9 mouse cellular contexts compared by ENCODE assay signal in the genomic region with DNA sequence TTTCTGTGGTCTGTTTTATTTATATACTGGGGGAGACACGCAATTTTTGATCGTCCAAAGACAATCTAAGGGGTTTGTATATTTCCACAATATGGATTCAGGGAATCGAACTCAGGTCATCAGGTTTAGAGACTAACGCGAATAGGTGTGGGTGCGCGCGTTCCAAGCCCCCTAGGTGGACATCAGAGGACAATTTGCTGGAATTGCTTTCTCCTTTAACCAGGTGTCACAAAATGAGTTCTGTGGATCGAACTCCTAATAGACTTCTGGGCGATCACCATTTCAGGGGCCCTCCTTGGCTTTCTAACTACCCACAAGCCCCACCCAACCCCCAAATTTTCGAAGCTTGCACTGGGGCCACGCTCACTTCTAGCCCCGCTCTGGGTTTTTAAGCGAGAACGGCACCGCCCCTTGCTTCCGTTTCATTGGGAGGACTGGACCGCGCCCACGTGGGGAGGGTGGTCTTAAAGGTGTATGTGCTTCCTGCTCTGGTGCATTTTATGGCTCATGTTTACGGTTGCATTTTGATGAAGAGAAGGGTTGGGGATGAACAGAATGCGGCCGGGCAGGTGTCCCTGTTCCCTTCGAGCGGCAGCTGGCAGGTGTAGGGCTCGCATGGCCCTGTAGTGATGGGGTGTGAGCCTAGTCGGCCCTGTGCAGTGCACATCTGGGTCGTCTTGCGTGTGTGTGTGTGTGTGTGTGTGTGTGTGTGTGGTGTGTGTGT. TPM values are rescaled to one million over a fixed set of nuclear protein-coding genes. Genes with fewer than 3 reads are reported as not detected.
DNase-seq lines count a peak whose midpoint lies in the region; ATAC-seq and TF ChIP-seq lines count a peak whose summit lies in the region.
"Had no signal": no experiment of that assay in that cellular context is flagged by ENCODE, and none has a peak within 500 bp of the region (broad histone marks: within the 10 kb centered on the region; RNA-seq: fewer than 3 reads in every experiment).

No protein-coding gene starts in this region.

- peaks cover 49% of the 10 kb centered on the region for H3K4me1 ChIP-seq in embryonic facial prominence, embryonic 10.5 days
- H3K4me1 ChIP-seq in heart, adult 2 months (ENCODE audit: control insufficient read depth, insufficient read depth, low read length) = peaks cover 4% of the 10 kb centered on the region
- H3K4me1 ChIP-seq in kidney, adult 2 months (ENCODE audit: control insufficient read depth, insufficient read depth, low read length) = peaks cover 20% of the 10 kb centered on the region; the same call in 1 of the 2 replicates
- peaks cover 7% of the 10 kb centered on the region; the same call in 1 of the 2 replicates for H3K4me1 ChIP-seq in midbrain, postnatal 0 days (ENCODE audit: insufficient read depth, low read length)

- peaks cover 7% of the 10 kb centered on the region for H3K79me2 ChIP-seq in heart, adult 2 months (replicated peaks; ENCODE audit: control insufficient read depth, insufficient read depth, low read length)

- DNase-seq in urinary bladder, adult 18-20 months (ENCODE audit: low spot score in 2 of 2) = peak; percentile 73 to 77
- no peak for DNase-seq in urinary bladder, postnatal 10 days (ENCODE audit: low spot score)
- peak; percentile 87 for DNase-seq in embryonic facial prominence, embryonic 10.5 days (ENCODE audit: low spot score)
- DNase-seq in heart, adult 2 months = peak; percentile 89 to 91
- peak; percentile 94 for DNase-seq in kidney, adult 2 months
- DNase-seq in liver = peak; percentile 93
- peak; percentile 85 for DNase-seq in midbrain, postnatal 0 days (ENCODE audit: low spot score)
- peak; percentile 94 to 96 for DNase-seq in spleen, postnatal 36 days (ENCODE audit: low spot score in 2 of 2)

- peak overlapping the region; percentile 79 for H3K4me2 ChIP-seq in midbrain, postnatal 0 days (ENCODE audit: low read depth, low read length, poor library complexity, severe bottlenecking)

- no peak; the same call in 1 of the 2 replicates for ATAC-seq in midbrain, postnatal 0 days (ENCODE audit: low FRiP score)

- peak overlapping the region; percentile 91 for H3K27ac ChIP-seq in embryonic facial prominence, embryonic 10.5 days (replicated peaks)
- H3K27ac ChIP-seq in heart, adult 2 months = peak overlapping the region; percentile 93
- peak overlapping the region; percentile 96 for H3K27ac ChIP-seq in kidney, adult 2 months (ENCODE audit: insufficient read depth, low read depth, low read length)
- peak overlapping the region; percentile 68 for H3K27ac ChIP-seq in midbrain, postnatal 0 days (ENCODE audit: low read depth, low read length)

- H3K9me3 ChIP-seq in embryonic facial prominence, embryonic 10.5 days = no peaks in the 10 kb centered on the region
- no peaks in the 10 kb centered on the region for H3K9me3 ChIP-seq in midbrain, postnatal 0 days (ENCODE audit: low read length)

- no peaks in the 10 kb centered on the region for H3K27me3 ChIP-seq in embryonic facial prominence, embryonic 10.5 days (replicated peaks; ENCODE audit: low read depth, poor library complexity, severe bottlenecking)
- H3K27me3 ChIP-seq in heart, adult 2 months (ENCODE audit: control insufficient read depth, insufficient read depth, low read length) = no peaks in the 10 kb centered on the region
- H3K27me3 ChIP-seq in kidney, adult 2 months (replicated peaks; ENCODE audit: control insufficient read depth, insufficient read depth, low read length) = no peaks in the 10 kb centered on the region
- H3K27me3 ChIP-seq in midbrain, postnatal 0 days (ENCODE audit: insufficient read depth, low read length) = no peaks in the 10 kb centered on the region
- H3K27me3 ChIP-seq: Patski had no signal

- no peak for TF ChIP-seq CTCF in heart, adult 2 months (IDR thresholded peaks at IDR 0.05)
- TF ChIP-seq CTCF in kidney, adult 2 months (conservative IDR thresholded peaks at IDR 0.05; ENCODE audit: insufficient read depth, insufficient read length, low read depth, low read length) = no peak
- TF ChIP-seq CTCF in midbrain, postnatal 0 days (IDR thresholded peaks at IDR 0.05) = no peak

- peak overlapping the region; percentile 79 for H3K9ac ChIP-seq in heart, adult 2 months (ENCODE audit: low read depth, low read length)
- H3K9ac ChIP-seq in midbrain, postnatal 0 days (replicated peaks; ENCODE audit: low read length, poor library complexity, severe bottlenecking) = peak overlapping the region; percentile 62

- 6% methylated on average over 29 of the region's 29 CpGs for WGBS in embryonic facial prominence, embryonic 10.5 days
- WGBS in heart, adult 2 months = 2% methylated on average over 29 of the region's 29 CpGs
- WGBS in kidney, adult 2 months = 1% methylated on average over 29 of the region's 29 CpGs
- WGBS in midbrain, postnatal 0 days = 4% methylated on average over 29 of the region's 29 CpGs

- peaks cover 22% of the 10 kb centered on the region for H3K36me3 ChIP-seq in embryonic facial prominence, embryonic 10.5 days (replicated peaks)
- no peaks in the 10 kb centered on the region for H3K36me3 ChIP-seq in heart, adult 2 months (ENCODE audit: control insufficient read depth, insufficient read depth, low read length)
- H3K36me3 ChIP-seq in kidney, adult 2 months (ENCODE audit: control insufficient read depth, insufficient read depth, low read length) = no peaks in the 10 kb centered on the region
- peaks cover 5% of the 10 kb centered on the region for H3K36me3 ChIP-seq in midbrain, postnatal 0 days (ENCODE audit: insufficient read depth, low read length)

- H3K4me3 ChIP-seq in embryonic facial prominence, embryonic 10.5 days = peak overlapping the region; percentile 99
- H3K4me3 ChIP-seq in heart, adult 2 months = peak overlapping the region; percentile 67
- peak overlapping the region; percentile 82 for H3K4me3 ChIP-seq in kidney, adult 2 months (ENCODE audit: insufficient read depth, low read depth, low read length)
- H3K4me3 ChIP-seq in midbrain, postnatal 0 days (ENCODE audit: low read depth, low read length) = peak overlapping the region; percentile 80

- TF ChIP-seq EP300 in heart, adult 2 months (IDR thresholded peaks at IDR 0.05; ENCODE audit: insufficient read depth, low read depth, low read length) = peak; percentile 42; the same call in 1 of the 2 replicates

- TF ChIP-seq POLR2A in heart, adult 2 months (IDR thresholded peaks at IDR 0.05; ENCODE audit: insufficient read depth, low read depth, low read length) = peak; percentile 72
- no peak for TF ChIP-seq POLR2A in kidney, adult 2 months (IDR thresholded peaks at IDR 0.05; ENCODE audit: low read depth, low read length)

- intact Hi-C loops in heart, adult 2 months (cut with DNase I) = no loop called here

RNA-seq across cellular contexts. Expression of a gene that starts 1.0 kb away (rescaled TPM):
- 62.2 and 66.3 TPM in 2 replicates for polyA plus RNA-seq in embryonic facial prominence, embryonic 10.5 days (2016; fragmentation: Nextera tagmentation; extraction: Ambion mirVana)
- total RNA-seq in heart, adult 2 months (2021) = 10 to 100 TPM; 14.1 to 16.5 TPM
- 22.3 and 23.3 TPM in 2 replicates for polyA plus RNA-seq in heart, adult 2 months (2012; rRNA removed)
- 34.6 and 36.8 TPM in 2 replicates for polyA plus RNA-seq in kidney, adult 2 months (2012; rRNA removed)
- 31.2 and 38.0 TPM in 2 replicates for total RNA-seq in midbrain, postnatal 0 days (2014; rRNA removed)
- polyA plus RNA-seq in midbrain, postnatal 0 days (2015; fragmentation: Nextera tagmentation; extraction: Ambion mirVana) = 30.1 and 31.3 TPM in 2 replicates

RNA-seq across cellular contexts. Expression of a gene that starts 7.7 kb away (rescaled TPM):
- 564 and 572 TPM in 2 replicates for polyA plus RNA-seq in embryonic facial prominence, embryonic 10.5 days (2016; fragmentation: Nextera tagmentation; extraction: Ambion mirVana)
- 1,000 to 10,000 TPM; 1,027 to 1,244 TPM for total RNA-seq in heart, adult 2 months (2021)
- polyA plus RNA-seq in heart, adult 2 months (2012; rRNA removed) = 887 and 1,187 TPM in 2 replicates
- polyA plus RNA-seq in kidney, adult 2 months (2012; rRNA removed) = 1,330 and 1,454 TPM in 2 replicates
- total RNA-seq in midbrain, postnatal 0 days (2014; rRNA removed) = 2,062 and 2,304 TPM in 2 replicates
- polyA plus RNA-seq in midbrain, postnatal 0 days (2015; fragmentation: Nextera tagmentation; extraction: Ambion mirVana) = 440 and 459 TPM in 2 replicates

RNA-seq across cellular contexts. Expression of a gene that starts 14.1 kb away (rescaled TPM):
- 51.5 and 53.2 TPM in 2 replicates for polyA plus RNA-seq in embryonic facial prominence, embryonic 10.5 days (2016; fragmentation: Nextera tagmentation; extraction: Ambion mirVana)
- 10 to 100 TPM; 27.8 to 29.0 TPM for total RNA-seq in heart, adult 2 months (2021)
- polyA plus RNA-seq in heart, adult 2 months (2012; rRNA removed) = 30.6 and 35.5 TPM in 2 replicates
- polyA plus RNA-seq in kidney, adult 2 months (2012; rRNA removed) = 52.9 and 54.0 TPM in 2 replicates
- 56.7 and 88.8 TPM in 2 replicates for total RNA-seq in midbrain, postnatal 0 days (2014; rRNA removed)
- 59.1 and 60.9 TPM in 2 replicates for polyA plus RNA-seq in midbrain, postnatal 0 days (2015; fragmentation: Nextera tagmentation; extraction: Ambion mirVana)

RNA-seq across cellular contexts. Expression of a gene that starts 15.0 kb away (rescaled TPM):
- not detected in 2 replicates for polyA plus RNA-seq in embryonic facial prominence, embryonic 10.5 days (2016; fragmentation: Nextera tagmentation; extraction: Ambion mirVana)
- not detected for total RNA-seq in heart, adult 2 months (2021)
- not detected in 2 replicates for polyA plus RNA-seq in heart, adult 2 months (2012; rRNA removed)
- not detected in 2 replicates for polyA plus RNA-seq in kidney, adult 2 months (2012; rRNA removed)
- total RNA-seq in midbrain, postnatal 0 days (2014; rRNA removed) = not detected in 2 replicates
- not detected in 2 replicates for polyA plus RNA-seq in midbrain, postnatal 0 days (2015; fragmentation: Nextera tagmentation; extraction: Ambion mirVana)

RNA-seq across cellular contexts. Expression of a gene that starts 33.2 kb away (rescaled TPM):
- polyA plus RNA-seq in embryonic facial prominence, embryonic 10.5 days (2016; fragmentation: Nextera tagmentation; extraction: Ambion mirVana) = not detected in 2 replicates
- total RNA-seq in heart, adult 2 months (2021) = 1 to 10 TPM; 8.7 to 8.8 TPM
- 4.7 and 6.3 TPM in 2 replicates for polyA plus RNA-seq in heart, adult 2 months (2012; rRNA removed)
- 0.97 TPM in 1 of 2 replicates, not detected in the other for polyA plus RNA-seq in kidney, adult 2 months (2012; rRNA removed)
- not detected in 2 replicates for total RNA-seq in midbrain, postnatal 0 days (2014; rRNA removed)
- polyA plus RNA-seq in midbrain, postnatal 0 days (2015; fragmentation: Nextera tagmentation; extraction: Ambion mirVana) = 0.14 TPM in 1 of 2 replicates, not detected in the other
